Comparison of ENCODE assay signal across 10 mouse cellular contexts in genomic region chr15:78402423-78402822, GRCm38 (mm10). TPM values are rescaled to one million over a fixed set of nuclear protein-coding genes. Genes with fewer than 3 reads are reported as not detected.
A peak's percentile ranks its signal among the peaks of the same experiment; 100 is the strongest.
DNase-seq lines count a peak whose midpoint lies in the region; ATAC-seq and TF ChIP-seq lines count a peak whose summit lies in the region.
"Had no signal": no experiment of that assay in that cellular context is flagged by ENCODE, and none has a peak within 500 bp of the region (broad histone marks: within the 10 kb centered on the region; RNA-seq: fewer than 3 reads in every experiment).

No protein-coding gene starts in this region.

- no peak overlapping the region for H3K4me2 ChIP-seq in heart, postnatal 0 days (ENCODE audit: low read depth, low read length)
- H3K4me2 ChIP-seq in neural tube, embryonic 15.5 days, result no peak overlapping the region

- no peak overlapping the region for H3K4me3 ChIP-seq in left cerebral cortex, adult 2 months
- no peak overlapping the region for H3K4me3 ChIP-seq in heart, postnatal 0 days (ENCODE audit: low read depth, low read length)
- H3K4me3 ChIP-seq in liver, adult 2 months (ENCODE audit: insufficient read depth, low read depth, low read length), result no peak overlapping the region; the same call in 1 of the 2 replicates
- no peak overlapping the region for H3K4me3 ChIP-seq in neural tube, embryonic 15.5 days (replicated peaks)

- peaks cover 18% of the 10 kb centered on the region; the same call in 1 of the 2 replicates for H3K79me2 ChIP-seq in liver, adult 2 months (ENCODE audit: control insufficient read depth, insufficient read depth, low read length)

- DNase-seq in left cerebral cortex, adult 2 months (ENCODE audit: extremely low spot score in 1 of 2, low spot score in 2 of 2), result no peak
- DNase-seq in left cerebral cortex, adult 18-20 months (ENCODE audit: low spot score in 2 of 2), result no peak
- no peak for DNase-seq in heart, postnatal 0 days (ENCODE audit: low spot score)
- peak; percentile 94 for DNase-seq in liver, adult 2 months (ENCODE audit: extremely low read depth, low read depth, low spot score)
- DNase-seq in thymus, postnatal 10 days (ENCODE audit: low spot score in 2 of 2), result no peak
- no peak for DNase-seq in cerebellum, adult 9-10 months
- no peak for DNase-seq in B cell, adult 2 months

- no peaks in the 10 kb centered on the region for H3K27me3 ChIP-seq in heart, postnatal 0 days (ENCODE audit: control insufficient read depth, insufficient read depth, low read length)
- H3K27me3 ChIP-seq in liver, adult 2 months (ENCODE audit: control insufficient read depth, insufficient read depth, low read length), result no peaks in the 10 kb centered on the region
- H3K27me3 ChIP-seq in neural tube, embryonic 15.5 days (replicated peaks), result no peaks in the 10 kb centered on the region

- no peak for TF ChIP-seq POLR2A in liver, adult 2 months (IDR thresholded peaks at IDR 0.05; ENCODE audit: extremely low read depth, insufficient read depth, low read length)

- WGBS in heart, postnatal 0 days, result 28% methylated on average over 7 of the region's 7 CpGs
- WGBS in liver, adult 2 months, result 15% methylated on average over 7 of the region's 7 CpGs
- 75% methylated on average over 7 of the region's 7 CpGs for WGBS in neural tube, embryonic 15.5 days

- intact Hi-C loops in left cerebral cortex, adult 2 months (cut with DNase I), result no loop called here

- no peak for TF ChIP-seq EP300 in heart, postnatal 0 days (IDR thresholded peaks at IDR 0.05; ENCODE audit: low read depth)

- no peaks in the 10 kb centered on the region for H3K9me3 ChIP-seq in heart, postnatal 0 days (replicated peaks; ENCODE audit: control insufficient read depth, low read length)
- H3K9me3 ChIP-seq in neural tube, embryonic 15.5 days (replicated peaks), result no peaks in the 10 kb centered on the region

- ATAC-seq in heart, postnatal 0 days (ENCODE audit: insufficient read depth, low read depth), result no peak
- no peak for ATAC-seq in neural tube, embryonic 15.5 days (ENCODE audit: low FRiP score)

- no peaks in the 10 kb centered on the region; the same call in 1 of the 2 replicates for H3K36me3 ChIP-seq in heart, postnatal 0 days (replicated peaks; ENCODE audit: control insufficient read depth, insufficient read depth, low read length)
- H3K36me3 ChIP-seq in liver, adult 2 months (ENCODE audit: control insufficient read depth, insufficient read depth, low read length), result 0 out of 2 replicates have a peak, but pooled peaks cover 3% of the 10 kb centered on the region
- no peaks in the 10 kb centered on the region for H3K36me3 ChIP-seq in neural tube, embryonic 15.5 days

- TF ChIP-seq CTCF in left cerebral cortex, adult 2 months (IDR thresholded peaks at IDR 0.05), result no peak
- TF ChIP-seq CTCF in heart, postnatal 0 days (IDR thresholded peaks at IDR 0.05; ENCODE audit: low read depth), result no peak
- TF ChIP-seq CTCF in liver, adult 2 months (IDR thresholded peaks at IDR 0.05; ENCODE audit: low read depth, low read length), result no peak

- H3K27ac ChIP-seq in left cerebral cortex, adult 2 months, result peak overlapping the region; percentile 56
- peak overlapping the region; percentile 79 for H3K27ac ChIP-seq in heart, postnatal 0 days (ENCODE audit: low read depth)
- peak overlapping the region; percentile 90 for H3K27ac ChIP-seq in liver, adult 2 months (replicated peaks; ENCODE audit: insufficient read depth, low read depth, low read length)
- H3K27ac ChIP-seq in neural tube, embryonic 15.5 days (replicated peaks), result 0 out of 2 replicates have a peak overlapping the region, but pooled peaks have one; percentile 28

- H3K9ac ChIP-seq in heart, postnatal 0 days (replicated peaks; ENCODE audit: low read depth, low read length), result peak overlapping the region; percentile 5; the same call in 1 of the 2 replicates
- peak overlapping the region; percentile 56 for H3K9ac ChIP-seq in liver, adult 2 months (ENCODE audit: low read depth, low read length)
- H3K9ac ChIP-seq in neural tube, embryonic 15.5 days (replicated peaks), result no peak overlapping the region

- peaks cover 40% of the 10 kb centered on the region for H3K4me1 ChIP-seq in heart, postnatal 0 days (ENCODE audit: control insufficient read depth, insufficient read depth)
- peaks cover 11% of the 10 kb centered on the region for H3K4me1 ChIP-seq in liver, adult 2 months (ENCODE audit: control insufficient read depth, insufficient read depth, low read length)
- peaks cover 54% of the 10 kb centered on the region for H3K4me1 ChIP-seq in neural tube, embryonic 15.5 days

RNA-seq across cellular contexts. Expression of gene Tst, which starts 3.3 kb away (rescaled TPM):
- 10 to 100 TPM; 29.0 to 30.1 TPM for total RNA-seq in left cerebral cortex, adult 2 months (2021)
- 10 to 100 TPM; 31.6 to 33.8 TPM for total RNA-seq in left cerebral cortex, adult 18-20 months (2021)
- total RNA-seq in heart, postnatal 0 days (2014; rRNA removed; ENCODE audit: low replicate concordance), result 42.4 and 50.9 TPM in 2 replicates
- polyA plus RNA-seq in heart, postnatal 0 days (2015; fragmentation: Nextera tagmentation; extraction: Ambion mirVana), result 21.9 and 22.0 TPM in 2 replicates
- 303 and 343 TPM in 2 replicates for total RNA-seq in liver, adult 2 months (2014; rRNA removed)
- polyA plus RNA-seq in liver, adult 2 months (2012; rRNA removed), result 621 and 686 TPM in 2 replicates
- 16.9 and 37.0 TPM in 2 replicates for polyA plus RNA-seq in neural tube, embryonic 15.5 days (2015; fragmentation: Nextera tagmentation; extraction: Ambion mirVana)

RNA-seq across cellular contexts. Expression of gene Mpst, which starts 3.8 kb away (rescaled TPM):
- 10 to 100 TPM; 31.7 to 31.8 TPM for total RNA-seq in left cerebral cortex, adult 2 months (2021)
- 10 to 100 TPM; 28.4 to 33.0 TPM for total RNA-seq in left cerebral cortex, adult 18-20 months (2021)
- total RNA-seq in heart, postnatal 0 days (2014; rRNA removed; ENCODE audit: low replicate concordance), result 40.0 and 52.2 TPM in 2 replicates
- polyA plus RNA-seq in heart, postnatal 0 days (2015; fragmentation: Nextera tagmentation; extraction: Ambion mirVana), result 1.1 and 1.2 TPM in 2 replicates
- total RNA-seq in liver, adult 2 months (2014; rRNA removed), result 86.0 and 106 TPM in 2 replicates
- 377 and 408 TPM in 2 replicates for polyA plus RNA-seq in liver, adult 2 months (2012; rRNA removed)
- polyA plus RNA-seq in neural tube, embryonic 15.5 days (2015; fragmentation: Nextera tagmentation; extraction: Ambion mirVana), result 3.2 and 3.8 TPM in 2 replicates

RNA-seq across cellular contexts. Expression of gene Tex33, which starts 6.7 kb away (rescaled TPM):
- not detected for total RNA-seq in left cerebral cortex, adult 2 months (2021)
- total RNA-seq in left cerebral cortex, adult 18-20 months (2021), result not detected
- not detected in 2 replicates for total RNA-seq in heart, postnatal 0 days (2014; rRNA removed; ENCODE audit: low replicate concordance)
- polyA plus RNA-seq in heart, postnatal 0 days (2015; fragmentation: Nextera tagmentation; extraction: Ambion mirVana), result not detected in 2 replicates
- not detected in 2 replicates for total RNA-seq in liver, adult 2 months (2014; rRNA removed)
- not detected in 2 replicates for polyA plus RNA-seq in liver, adult 2 months (2012; rRNA removed)
- polyA plus RNA-seq in neural tube, embryonic 15.5 days (2015; fragmentation: Nextera tagmentation; extraction: Ambion mirVana), result not detected in 2 replicates
- total RNA-seq: left cerebral cortex, adult 8-10 months had no signal
- polyA plus RNA-seq: stomach, embryonic 14.5 days had no signal

RNA-seq across cellular contexts. Expression of gene Kctd17, which starts 25.9 kb away (rescaled TPM):
- total RNA-seq in left cerebral cortex, adult 2 months (2021), result 100 to 1,000 TPM; 334 to 335 TPM
- total RNA-seq in left cerebral cortex, adult 18-20 months (2021), result 100 to 1,000 TPM; 313 to 338 TPM
- total RNA-seq in heart, postnatal 0 days (2014; rRNA removed; ENCODE audit: low replicate concordance), result 38.4 and 49.8 TPM in 2 replicates
- 15.7 and 17.8 TPM in 2 replicates for polyA plus RNA-seq in heart, postnatal 0 days (2015; fragmentation: Nextera tagmentation; extraction: Ambion mirVana)
- 1.2 and 2.6 TPM in 2 replicates for total RNA-seq in liver, adult 2 months (2014; rRNA removed)
- polyA plus RNA-seq in liver, adult 2 months (2012; rRNA removed), result 8.6 and 10.4 TPM in 2 replicates
- polyA plus RNA-seq in neural tube, embryonic 15.5 days (2015; fragmentation: Nextera tagmentation; extraction: Ambion mirVana), result 141 and 158 TPM in 2 replicates

Comparison
In these comparisons a context has a peak if more than half of its experiments do, and no peak if none do; other contexts are left out.
1. H3K27ac ChIP-seq: peak in every context shown above with its lines; median percentile 90 in liver, adult 2 months; 79 in heart, postnatal 0 days; 56 in left cerebral cortex, adult 2 months; 28 in neural tube, embryonic 15.5 days.